22 mouse cellular contexts compared by ENCODE assay signal in genomic region chr9:15781936-15782335, GRCm38 (mm10).
"Had no signal": no experiment of that assay in that cellular context is flagged by ENCODE, and none has a peak within 500 bp of the region (broad histone marks: within the 10 kb centered on the region; RNA-seq: fewer than 3 reads in every experiment).

No protein-coding gene starts in this region.

- H3K4me1 ChIP-seq: limb, embryonic 12.5 days; limb, embryonic 15.5 days; lung, embryonic 15.5 days; neural tube, embryonic 12.5 days; neural tube, embryonic 15.5 days had no signal

- H3K9me3 ChIP-seq: limb, embryonic 12.5 days; limb, embryonic 15.5 days; lung, embryonic 15.5 days; neural tube, embryonic 12.5 days; neural tube, embryonic 15.5 days had no signal

- H3K9ac ChIP-seq: limb, embryonic 12.5 days; limb, embryonic 15.5 days; liver, embryonic 14.5 days; liver, postnatal 0 days; lung, embryonic 15.5 days; neural tube, embryonic 12.5 days; neural tube, embryonic 15.5 days had no signal

- ATAC-seq: intestine, embryonic 16.5 days; liver, postnatal 0 days had no signal

- H3K4me2 ChIP-seq: limb, embryonic 12.5 days; limb, embryonic 15.5 days; liver, embryonic 11.5 days; lung, embryonic 15.5 days; midbrain, embryonic 11.5 days; neural tube, embryonic 12.5 days; neural tube, embryonic 15.5 days had no signal

- H3K27me3 ChIP-seq: limb, embryonic 12.5 days; limb, embryonic 15.5 days; lung, embryonic 15.5 days; neural tube, embryonic 12.5 days; neural tube, embryonic 15.5 days had no signal

- H3K36me3 ChIP-seq: limb, embryonic 12.5 days; limb, embryonic 15.5 days; lung, embryonic 15.5 days; neural tube, embryonic 12.5 days; neural tube, embryonic 15.5 days had no signal

- H3K4me3 ChIP-seq: limb, embryonic 12.5 days; limb, embryonic 15.5 days; lung, embryonic 15.5 days; neural tube, embryonic 12.5 days; neural tube, embryonic 15.5 days had no signal

- H3K27ac ChIP-seq: limb, embryonic 12.5 days; limb, embryonic 15.5 days; liver, embryonic 14.5 days; lung, embryonic 15.5 days; neural tube, embryonic 12.5 days; neural tube, embryonic 15.5 days; stomach, postnatal 0 days had no signal

- DNase-seq: kidney, adult 18-20 months; kidney, adult 9 months; left cerebral cortex, postnatal 4 days; liver, postnatal 0 days; lung, postnatal 14 days; lung, postnatal 4 days; midbrain, embryonic 14.5 days; right cerebral cortex, postnatal 14 days; right cerebral cortex, postnatal 4 days; thymus, adult 2 months; thymus, postnatal 14 days; thymus, postnatal 4 days had no signal
